In genomic region chr4:4828131-4828530, GRCm38 (mm10) we compare ENCODE assay signal across 19 mouse cellular contexts.
"Had no signal": no experiment of that assay in that cellular context is flagged by ENCODE, and none has a peak within 500 bp of the region (broad histone marks: within the 10 kb centered on the region; RNA-seq: fewer than 3 reads in every experiment).

No protein-coding gene starts in this region.

- ATAC-seq: liver, postnatal 0 days; lung, postnatal 0 days had no signal

- H3K9ac ChIP-seq: liver, embryonic 13.5 days; liver, embryonic 15.5 days; liver, postnatal 0 days; lung, embryonic 15.5 days; midbrain, embryonic 12.5 days; neural tube, embryonic 13.5 days; stomach, embryonic 15.5 days had no signal

- H3K27ac ChIP-seq: liver, embryonic 13.5 days; liver, embryonic 15.5 days; lung, embryonic 15.5 days; macrophage; midbrain, embryonic 12.5 days; neural tube, embryonic 13.5 days; stomach, embryonic 15.5 days; stomach, postnatal 0 days had no signal

- H3K4me3 ChIP-seq: liver, embryonic 13.5 days; liver, embryonic 15.5 days; lung, embryonic 15.5 days; megakaryocyte, embryonic 14.5 days; midbrain, embryonic 12.5 days; neural tube, embryonic 13.5 days; stomach, embryonic 15.5 days had no signal

- H3K4me2 ChIP-seq: liver, embryonic 13.5 days; liver, embryonic 15.5 days; lung, embryonic 15.5 days; midbrain, embryonic 12.5 days; neural tube, embryonic 13.5 days; stomach, embryonic 15.5 days had no signal

- H3K27me3 ChIP-seq: liver, embryonic 13.5 days; liver, embryonic 15.5 days; lung, embryonic 15.5 days; megakaryocyte, embryonic 14.5 days; midbrain, embryonic 12.5 days; neural tube, embryonic 13.5 days; stomach, embryonic 15.5 days had no signal

- DNase-seq: liver, embryonic 13.5 days; liver, postnatal 0 days; lung, adult 2 months; lung, postnatal 14 days; lung, postnatal 36 days; midbrain, embryonic 14.5 days; right cerebral cortex, postnatal 14 days; thymus, adult 2 months; thymus, postnatal 25 days; thymus, postnatal 4 days had no signal

- H3K4me1 ChIP-seq: liver, embryonic 13.5 days; liver, embryonic 15.5 days; lung, embryonic 15.5 days; megakaryocyte, embryonic 14.5 days; midbrain, embryonic 12.5 days; neural tube, embryonic 13.5 days; stomach, embryonic 15.5 days had no signal

- H3K9me3 ChIP-seq: liver, embryonic 13.5 days; liver, embryonic 15.5 days; lung, embryonic 15.5 days; megakaryocyte, embryonic 14.5 days; midbrain, embryonic 12.5 days; neural tube, embryonic 13.5 days; stomach, embryonic 15.5 days had no signal

- H3K36me3 ChIP-seq: liver, embryonic 13.5 days; liver, embryonic 15.5 days; lung, embryonic 15.5 days; midbrain, embryonic 12.5 days; neural tube, embryonic 13.5 days; stomach, embryonic 15.5 days had no signal
